Mouse (Mus musculus): ENCODE results near the gene Ppp3ca.

Ppp3ca gene

GRCm38 (mm10) chr3:136725311-136726156 is 55.6 kb downstream of the Ppp3ca start:
- peak; percentile 60 for DNase-seq (ENCODE audit: low spot score)

- DNase-seq (ENCODE audit: low spot score), result no peak
These were observed 58.0 kb downstream of the Ppp3ca start for GRCm38 (mm10) chr3:136727877-136728276.

GRCm38 (mm10) chr3:136729978-136730377 is 60.1 kb downstream of the Ppp3ca start:
- no peak for DNase-seq (ENCODE audit: low spot score)

DNA sequence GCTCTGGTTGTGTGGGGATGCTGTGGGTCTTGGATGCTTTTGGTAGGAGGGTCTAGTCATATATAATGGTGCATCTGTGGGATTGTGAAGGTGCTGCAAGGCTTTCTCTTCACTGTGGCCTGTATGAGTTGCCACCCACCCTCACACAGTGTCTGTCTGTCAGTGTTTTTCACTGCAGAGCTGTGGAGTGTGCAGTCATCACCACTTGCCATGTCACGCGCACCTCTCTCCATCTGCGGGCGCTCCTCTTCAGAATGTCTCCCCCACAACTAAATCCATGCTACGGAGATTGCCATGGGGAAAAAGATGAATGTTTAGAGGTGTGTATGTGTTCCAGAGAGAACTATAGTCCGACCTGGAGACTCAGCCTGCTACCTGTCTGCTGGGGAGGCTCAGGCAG is 61.7 kb downstream of the Ppp3ca start:
- no peak for DNase-seq (ENCODE audit: low spot score)

- no peak for DNase-seq (ENCODE audit: low spot score)
These were observed 66.1 kb downstream of the Ppp3ca start for GRCm38 (mm10) chr3:136736021-136736420.

GRCm38 (mm10) chr3:136736773-136737298 is 66.9 kb downstream of the Ppp3ca start:
- no peak for DNase-seq (ENCODE audit: low spot score)

DNA sequence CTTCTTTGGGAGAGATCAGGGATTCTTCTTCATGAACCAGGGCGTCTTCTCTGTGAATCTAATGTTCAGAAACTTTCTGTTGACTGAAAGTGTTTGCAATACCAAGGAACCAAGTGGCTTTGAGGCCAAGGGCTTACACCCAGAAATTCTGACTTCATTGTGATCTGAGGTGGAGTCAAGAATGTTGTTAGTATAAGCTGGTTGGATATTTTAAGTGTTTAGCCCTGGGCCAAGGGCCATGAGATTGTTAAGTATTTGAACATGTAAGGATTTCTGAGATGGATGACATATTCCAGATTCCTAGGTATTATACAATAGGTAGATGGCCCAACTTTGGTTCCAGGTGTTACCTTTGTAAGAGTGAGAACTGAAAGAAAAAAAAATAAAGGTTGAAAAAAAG is 68.5 kb downstream of the Ppp3ca start:
- no peak for DNase-seq (ENCODE audit: low spot score)

DNA sequence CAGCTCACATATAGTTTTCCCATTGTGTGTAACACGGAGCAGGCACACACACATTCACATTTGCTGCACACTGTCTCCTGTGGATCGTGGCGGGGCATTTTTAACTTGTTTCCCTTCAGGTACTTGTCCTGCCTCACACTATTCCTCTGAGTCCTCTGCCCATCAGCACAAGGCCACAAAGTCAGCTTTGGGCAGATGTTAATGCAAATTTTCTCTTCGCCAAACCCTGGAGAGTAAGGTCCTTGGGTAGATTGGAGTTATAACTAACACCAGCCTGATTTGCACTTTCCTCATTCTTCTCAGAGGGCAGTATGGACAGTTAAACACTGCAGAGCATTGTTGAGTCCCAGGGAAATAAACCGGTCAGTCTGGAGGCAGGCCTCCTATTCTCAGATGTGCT is 69.0 kb downstream of the Ppp3ca start:
- no peak for DNase-seq (ENCODE audit: low spot score)

GRCm38 (mm10) chr3:136741659-136742058 is 71.7 kb downstream of the Ppp3ca start:
- no peak for DNase-seq (ENCODE audit: low spot score)

DNA sequence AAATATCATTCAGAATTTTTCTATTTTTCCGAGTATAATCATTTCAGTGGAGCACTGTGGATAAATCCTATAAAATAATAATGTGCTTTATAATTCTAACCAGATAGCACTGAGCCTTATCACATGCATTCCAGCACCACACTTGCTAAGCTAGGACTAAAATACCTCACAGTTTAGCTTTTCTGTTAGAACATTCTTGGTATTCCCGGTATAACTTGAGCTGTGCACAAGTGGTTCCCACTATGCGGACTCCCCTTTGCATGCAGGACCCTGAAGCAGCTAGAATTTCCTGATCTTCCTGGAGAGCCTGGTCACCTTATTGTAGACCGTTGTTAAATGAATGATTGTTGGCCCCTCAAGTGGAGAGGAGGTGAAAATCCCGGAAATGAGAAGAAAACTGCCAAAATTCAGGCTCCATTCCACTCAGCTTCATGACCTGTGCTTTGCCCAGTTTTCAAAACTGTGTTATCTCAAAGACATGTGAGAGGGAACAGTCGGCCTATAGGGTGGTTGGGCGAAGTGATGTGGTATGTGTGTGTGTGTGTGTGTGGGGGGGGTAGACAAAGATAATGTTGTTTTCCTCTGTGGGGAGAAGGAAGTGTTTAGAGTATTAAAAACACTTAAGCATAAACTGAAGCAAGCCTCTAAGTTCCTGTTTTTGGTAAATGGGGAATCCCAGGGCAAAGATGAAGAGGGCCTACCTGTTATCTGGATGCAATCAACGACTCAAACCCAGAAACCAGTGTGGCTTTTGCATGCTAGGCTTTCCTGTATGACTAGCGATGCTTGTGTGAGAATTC is 72.5 kb downstream of the Ppp3ca start:
- DNase-seq (ENCODE audit: low spot score), result no peak

DNA sequence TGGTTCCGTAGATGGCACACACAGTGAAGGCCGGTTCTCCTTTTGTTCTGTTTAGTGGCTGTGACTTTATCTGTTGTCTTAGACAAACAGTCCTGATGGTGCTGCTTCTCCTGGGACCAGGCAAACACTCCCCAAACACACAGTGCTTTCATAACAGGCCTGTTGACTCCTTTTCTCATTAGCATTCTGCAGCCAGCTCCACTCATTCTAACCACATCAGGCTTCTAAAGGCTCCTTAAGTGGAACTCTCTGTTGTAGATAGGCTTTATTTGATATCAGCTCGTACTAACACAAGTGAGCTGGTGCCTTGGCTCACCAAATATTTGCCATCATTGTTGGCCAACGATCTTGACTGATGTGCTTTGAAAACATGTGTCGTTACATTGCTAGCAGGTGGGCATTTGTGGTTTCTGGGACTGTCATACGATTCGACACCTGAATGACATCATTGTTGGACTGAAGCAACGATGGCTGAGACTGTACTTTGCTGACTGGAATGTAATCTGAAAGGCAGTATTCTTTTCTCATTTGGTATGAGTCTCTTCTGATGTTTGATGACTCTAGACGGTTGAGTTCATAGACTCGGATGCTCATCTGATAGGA is 74.5 kb downstream of the Ppp3ca start:
- DNase-seq (ENCODE audit: low spot score), result no peak

GRCm38 (mm10) chr3:136745456-136745855 is 75.5 kb downstream of the Ppp3ca start:
- DNase-seq (ENCODE audit: low spot score), result no peak

DNA sequence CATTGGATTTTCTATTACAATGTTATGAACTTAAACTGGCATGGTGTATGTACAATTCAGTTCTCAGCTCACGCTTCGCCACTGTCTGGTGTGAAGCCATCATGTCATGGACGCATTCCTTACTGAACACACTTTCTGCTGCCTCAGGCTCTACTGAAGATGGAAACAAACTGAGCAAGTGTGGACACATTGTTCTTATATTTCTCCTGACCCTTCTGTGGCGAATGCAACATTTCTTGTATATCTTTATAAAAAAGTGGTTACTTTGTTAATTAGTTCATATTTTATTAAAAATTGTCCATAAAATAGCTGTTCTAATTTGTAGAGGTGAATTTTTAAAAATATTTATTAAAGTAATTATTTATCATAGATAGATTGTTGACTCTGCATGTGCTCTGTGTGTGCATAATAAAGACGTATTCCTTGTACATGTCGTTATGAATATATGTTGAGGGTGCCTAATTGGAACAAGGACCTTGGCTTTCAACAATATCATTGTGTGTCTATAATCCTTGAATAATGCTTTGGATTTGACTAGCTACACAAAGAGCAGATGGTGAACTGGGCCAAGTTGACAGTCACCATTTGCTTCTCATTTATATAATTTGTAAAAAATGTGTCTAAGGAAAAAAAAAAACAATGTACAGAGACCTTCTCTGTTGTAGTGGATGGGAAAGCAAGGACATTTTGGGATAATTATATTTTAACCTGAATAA is 79.0 kb downstream of the Ppp3ca start:
- no peak for DNase-seq (ENCODE audit: low spot score)

GRCm38 (mm10) chr3:136749477-136749797 is 79.5 kb downstream of the Ppp3ca start:
- no peak for DNase-seq (ENCODE audit: low spot score)

DNA sequence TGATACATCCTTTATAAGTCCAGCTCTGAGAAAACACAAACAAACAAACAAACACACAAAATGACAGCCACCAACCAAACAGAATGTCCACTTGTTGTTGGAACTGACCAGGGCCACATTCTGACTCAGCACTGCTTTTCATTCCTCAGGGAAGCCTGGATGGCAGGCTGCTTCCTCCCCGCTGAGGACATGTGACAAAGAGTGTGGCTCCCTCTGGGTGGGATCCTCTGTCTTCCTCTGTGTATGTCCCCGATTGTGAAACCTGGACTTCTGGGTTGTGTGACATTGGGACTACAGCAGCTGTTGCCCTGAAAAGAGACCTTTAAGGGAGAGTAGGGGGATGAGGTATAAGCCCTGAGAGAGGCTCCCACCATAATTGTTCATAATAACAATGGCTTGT is 80.0 kb downstream of the Ppp3ca start:
- no peak for DNase-seq (ENCODE audit: low spot score)

DNA sequence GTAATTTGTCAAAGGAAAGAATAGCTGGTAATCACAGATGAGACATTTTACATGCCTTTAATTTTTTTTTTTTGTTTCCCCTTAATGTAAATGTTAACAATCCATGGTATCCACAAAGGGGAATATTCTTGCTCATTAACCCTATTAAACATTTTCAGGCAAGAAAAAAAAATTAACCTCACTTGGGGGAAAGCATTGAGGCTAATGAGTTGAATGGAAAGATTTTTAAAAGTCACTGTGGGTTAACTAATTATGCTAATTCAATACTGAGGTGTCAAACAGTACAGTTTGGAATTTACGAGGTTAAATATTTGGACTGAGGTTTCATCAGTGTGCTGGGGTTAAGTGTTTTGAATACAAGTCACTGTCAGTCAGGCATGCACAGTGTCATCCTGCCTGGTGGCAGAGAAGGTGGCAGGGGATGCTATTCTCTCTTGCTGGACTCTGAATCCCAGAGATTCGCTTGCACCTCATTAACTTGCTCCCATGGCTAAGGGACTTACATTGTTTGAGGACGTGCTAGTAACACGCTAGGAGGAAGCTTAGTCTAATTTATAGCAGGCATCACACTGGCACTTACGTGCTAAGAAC is 82.3 kb downstream of the Ppp3ca start:
- no peak for DNase-seq (ENCODE audit: low spot score)

- DNase-seq (ENCODE audit: low spot score), result no peak
These were observed 86.2 kb downstream of the Ppp3ca start for GRCm38 (mm10) chr3:136756137-136756536.

DNA sequence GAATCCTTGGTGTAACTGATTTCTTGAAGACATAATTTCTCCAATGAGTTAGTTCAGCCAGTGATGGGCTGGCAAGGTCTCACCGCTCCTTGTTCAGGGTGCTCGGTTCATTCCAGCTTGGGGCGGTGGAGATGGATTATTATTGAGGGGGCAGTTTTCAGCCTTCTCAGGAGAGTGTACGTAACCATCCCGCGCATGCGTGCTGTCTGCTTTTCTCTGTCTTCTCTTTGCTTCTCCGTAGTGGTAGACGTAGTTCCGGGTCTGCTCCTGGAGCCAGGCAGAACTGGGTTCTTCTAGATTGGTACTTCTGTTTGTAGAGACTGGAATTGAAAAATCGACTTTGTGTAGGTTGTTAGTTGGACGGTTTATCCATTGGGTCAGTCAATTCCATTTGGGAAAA is 89.5 kb downstream of the Ppp3ca start:
- DNase-seq (ENCODE audit: low spot score), result no peak

DNA sequence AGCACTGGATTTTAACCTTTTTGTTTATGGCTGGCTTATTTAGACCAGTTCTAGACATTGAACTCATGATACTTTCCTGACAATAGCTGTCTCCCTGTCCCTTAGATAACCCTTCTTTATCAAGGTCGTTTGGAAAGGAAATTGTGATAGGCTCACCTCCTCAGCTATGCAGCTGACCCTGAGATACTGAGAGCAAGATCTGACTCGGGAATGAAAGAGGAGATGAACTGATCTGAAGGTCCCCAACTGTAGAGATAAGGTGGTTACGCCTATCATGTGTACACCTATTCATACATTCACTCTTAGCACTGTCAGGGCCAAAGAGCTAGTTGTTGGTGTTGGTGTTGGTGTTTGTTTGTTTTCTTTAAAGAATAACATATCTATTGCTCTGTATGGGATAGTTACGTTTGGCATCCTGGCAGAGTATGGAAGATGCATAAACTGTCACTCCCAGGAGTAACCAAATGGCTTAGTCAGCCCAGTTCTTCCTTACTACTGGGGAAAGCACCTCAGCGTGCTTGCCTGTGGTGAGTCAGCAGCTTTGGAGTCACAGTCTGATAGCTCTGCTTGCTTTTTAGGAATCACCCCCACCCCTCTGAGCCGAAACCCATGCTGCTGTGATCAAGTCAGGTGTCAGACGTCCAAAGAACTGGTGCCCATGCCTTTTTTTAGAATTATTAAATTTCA is 91.5 kb downstream of the Ppp3ca start:
- no peak for DNase-seq (ENCODE audit: low spot score)

- no peak for DNase-seq (ENCODE audit: low spot score)
These were observed 92.0 kb downstream of the Ppp3ca start for GRCm38 (mm10) chr3:136761979-136762341.

GRCm38 (mm10) chr3:136763717-136764270 is 93.9 kb downstream of the Ppp3ca start:
- no peak for DNase-seq (ENCODE audit: low spot score)
